8 mouse cellular contexts compared by ENCODE assay signal in the genomic region with DNA sequence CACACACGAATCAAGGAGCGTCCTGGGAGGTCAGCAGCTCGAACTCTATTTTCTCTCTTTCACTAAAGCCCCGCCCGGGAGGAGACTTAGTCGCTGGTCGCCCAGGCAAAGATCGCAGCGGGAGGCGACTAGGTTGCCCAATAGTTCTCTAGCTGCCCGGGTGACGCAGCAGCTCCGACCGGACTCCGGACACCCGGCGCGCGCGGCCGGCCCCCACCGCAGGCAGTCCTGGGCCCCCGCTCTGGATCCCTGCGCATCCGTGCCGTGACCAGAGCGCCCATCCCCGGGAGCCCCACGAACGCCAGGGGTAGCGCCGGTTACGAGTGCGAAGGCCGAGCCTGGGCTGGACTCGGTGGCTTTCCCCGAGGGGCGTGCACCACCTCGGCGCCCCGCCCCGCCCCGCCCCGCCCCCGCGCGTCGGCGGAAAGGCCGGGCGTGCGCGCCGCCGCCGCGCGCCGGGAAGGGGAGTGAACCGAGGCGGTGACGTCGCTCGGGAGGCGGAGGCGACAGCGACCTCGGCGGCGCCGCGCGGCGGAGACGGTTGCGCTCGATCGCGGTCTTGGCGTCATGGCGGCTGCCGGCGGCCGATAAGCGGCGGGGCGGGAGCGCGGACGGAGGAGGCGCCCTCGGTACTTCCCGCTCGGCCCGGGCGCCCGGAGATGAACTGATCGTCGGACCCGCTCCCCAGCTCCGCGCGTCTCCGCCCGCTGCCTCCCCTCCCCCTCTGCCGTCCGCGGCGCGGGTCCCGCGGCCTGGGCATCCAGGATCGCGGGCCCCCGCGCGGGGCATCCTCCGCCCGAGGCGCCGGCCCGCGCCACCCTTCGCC. TPM values are rescaled to one million over a fixed set of nuclear protein-coding genes. Genes with fewer than 3 reads are reported as not detected.
DNase-seq lines count a peak whose midpoint lies in the region; ATAC-seq and TF ChIP-seq lines count a peak whose summit lies in the region.

Gene Chd1 (plus strand): TSS at position 493 of the 826 bp plus-strand sequence.

- DNase-seq in MEL-GATA-1-ER (ENCODE audit: extremely low read depth, low read depth) = peak; percentile 54
- peak; percentile 96 for DNase-seq in cerebellum, adult 8-10 months
- peak; percentile 85 for DNase-seq in forelimb bud, embryonic 11.5 days (ENCODE audit: low read depth, low spot score)
- peak; percentile 88 for DNase-seq in layer of hippocampus, adult 9-11 months
- DNase-seq in lung, postnatal 0 days (ENCODE audit: low spot score) = peak; percentile 95
- DNase-seq in ovary, postnatal 14 days (ENCODE audit: low spot score) = peak; percentile 78
- DNase-seq in thymus, postnatal 14 days = peak; percentile 92

- H3K36me3 ChIP-seq in lung, postnatal 0 days (ENCODE audit: insufficient read depth, low read length) = no peaks in the 10 kb centered on the region

- no peaks in the 10 kb centered on the region for H3K9me3 ChIP-seq in lung, postnatal 0 days (ENCODE audit: low read length)

- peak within 1 kb of the TSS; percentile 89 for H3K4me2 ChIP-seq in lung, postnatal 0 days (replicated peaks; ENCODE audit: low read depth, low read length)

- TF ChIP-seq EP300 in lung, postnatal 0 days (IDR thresholded peaks at IDR 0.05) = no peak

- H3K27me3 ChIP-seq in lung, postnatal 0 days (replicated peaks; ENCODE audit: insufficient read depth, low read length) = no peaks in the 10 kb centered on the region

- H3K27ac ChIP-seq in lung, postnatal 0 days (ENCODE audit: low read length) = peak within 1 kb of the TSS; percentile 98

- 0 out of 2 replicates have a peak, but pooled peaks cover 5% of the 10 kb centered on the region for H3K4me1 ChIP-seq in lung, postnatal 0 days (ENCODE audit: insufficient read depth, low read depth, low read length)

- peak within 1 kb of the TSS; percentile 96 for H3K4me3 ChIP-seq in lung, postnatal 0 days (ENCODE audit: low read depth, low read length)

- peak within 1 kb of the TSS; percentile 85 for H3K9ac ChIP-seq in lung, postnatal 0 days (replicated peaks; ENCODE audit: low read depth)

- TF ChIP-seq CTCF in lung, postnatal 0 days (IDR thresholded peaks at IDR 0.05) = no peak; the same call in 1 of the 2 replicates

- WGBS in lung, postnatal 0 days = 0% methylated on average over 47 of the region's 124 CpGs

- ATAC-seq in hematopoietic stem cell, adult 5-6 weeks (replicated peaks in 1 of 2; ENCODE audit: insufficient read depth in 1 of 2, low FRiP score in 2 of 2, low TSS enrichment in 1 of 2, low read depth in 1 of 2, poor library complexity in 2 of 2, severe bottlenecking in 2 of 2) = peak; percentile 64 to 65
- peak; percentile 95 for ATAC-seq in lung, postnatal 0 days

RNA-seq across cellular contexts. Expression of gene Chd1, which starts in this region (rescaled TPM):
- 79.7 and 81.8 TPM in 2 replicates for total RNA-seq in hematopoietic stem cell, adult 5-6 weeks (2017)
- polyA plus RNA-seq in lung, postnatal 0 days (2015; fragmentation: Nextera tagmentation; extraction: Ambion mirVana) = 17.1 and 19.6 TPM in 2 replicates

Comparison
In these comparisons a context has a peak if more than half of its experiments do, and no peak if none do; other contexts are left out.
1. Peak in every context shown above with its lines: DNase-seq, ATAC-seq, H3K4me3 ChIP-seq and H3K27ac ChIP-seq.